Mouse (Mus musculus) liver, adult 2 months (tissue): ENCODE data around the gene Tmprss6.

ENCODE experiments used
- CTCF ChIP-seq: fragments of 200-500 bp; IDR thresholded peaks from 2 replicates; pipeline ENCODE4 v1.5.1; 2011; ENCODE audit warnings: low read depth, low read length, control low read depth
- POLR2A ChIP-seq: fragments of 200-500 bp; IDR thresholded peaks from 2 replicates; pipeline ENCODE4 v1.6.1; 2011; ENCODE audit warnings: low read length, control low read depth; ENCODE audit not compliant: insufficient read depth; ENCODE audit errors: extremely low read depth

DNA sequence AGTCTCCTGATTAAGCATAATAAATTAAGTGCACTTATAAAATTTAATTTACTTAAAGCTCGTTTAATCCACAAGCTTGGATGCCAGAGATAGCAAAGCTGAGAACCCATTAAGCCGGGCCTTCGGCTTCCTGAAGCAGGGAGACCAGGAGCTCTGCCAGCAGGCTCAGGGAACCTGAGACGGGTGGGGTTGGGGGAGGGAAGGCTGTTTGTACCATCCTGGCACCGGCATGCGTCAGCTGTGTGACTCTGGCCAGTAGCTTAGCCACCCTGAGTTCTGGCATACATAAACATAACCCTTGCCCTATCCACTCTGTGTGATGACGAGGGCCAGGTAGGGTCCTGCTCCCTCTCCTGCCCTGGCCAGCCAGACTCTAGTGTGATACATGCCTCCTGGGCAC is 12.4 kb downstream of the Tmprss6 start:
- no peak for TF ChIP-seq POLR2A
- TF ChIP-seq CTCF: no peak
